Mouse (Mus musculus): Measurements from ENCODE around the gene Ifnl3.

GRCm38 (mm10) chr7:28482854-28483253, 39.8 kb upstream of the Ifnl3 start:
- TF ChIP-seq CTCF (IDR thresholded peaks at IDR 0.05; ENCODE audit: control insufficient read depth, insufficient read depth, low read length) (no peak), POLR2A (IDR thresholded peaks at IDR 0.05; ENCODE audit: borderline replicate concordance, control insufficient read depth, low read depth, low read length) (no peak)
